Mouse (Mus musculus): ENCODE data around the gene Kmt2a. TPM values are rescaled to one million over a fixed set of nuclear protein-coding genes. Genes with fewer than 3 reads are reported as not detected.
A peak's percentile ranks its signal among the peaks of the same experiment; 100 is the strongest.

The Kmt2a gene
- polyA plus RNA-seq, 1 experiment, result 39.1 TPM

DNA sequence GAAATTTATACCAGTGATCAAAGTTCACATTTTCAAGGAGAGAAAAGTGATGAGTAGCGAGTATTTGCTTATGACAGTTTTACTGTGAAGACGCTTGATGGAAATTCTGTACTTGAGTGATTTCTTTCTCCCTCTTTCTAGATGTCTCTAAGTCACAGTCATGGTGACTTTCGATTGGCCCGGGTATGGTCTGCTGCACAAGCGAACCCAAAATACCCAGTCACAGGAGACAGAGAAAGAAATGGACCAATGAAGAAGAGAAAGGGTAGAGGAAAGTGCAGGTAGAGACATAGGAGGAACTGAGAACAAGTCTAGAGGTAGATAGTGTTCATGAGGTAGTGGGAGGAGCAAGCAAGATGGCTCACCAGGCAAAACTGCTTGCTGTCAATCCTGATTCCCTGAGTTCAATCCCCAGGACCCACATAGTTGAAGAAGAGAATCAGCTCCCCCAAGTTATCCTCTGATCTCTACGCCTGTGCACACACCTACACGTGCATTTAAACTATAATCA lies 7.1 kb upstream of the Kmt2a start:
- no peak overlapping the region for H3K27ac ChIP-seq (ENCODE audit: control insufficient read depth, insufficient read depth, low read depth, low read length, poor library complexity)
- no peaks in the 10 kb centered on the region for H3K4me1 ChIP-seq (ENCODE audit: control insufficient read depth, insufficient read depth, low read length)
- no peak for TF ChIP-seq POLR2A (IDR thresholded peaks at IDR 0.05; ENCODE audit: borderline replicate concordance, control insufficient read depth, low read depth, low read length)
- no peak for TF ChIP-seq CTCF (IDR thresholded peaks at IDR 0.05; ENCODE audit: control insufficient read depth, insufficient read depth, low read length)
- no peak overlapping the region for H3K4me3 ChIP-seq (replicated peaks; ENCODE audit: control insufficient read depth, low read depth, low read length)
- WGBS, result 78% methylated on average over 7 of the region's 7 CpGs

DNA sequence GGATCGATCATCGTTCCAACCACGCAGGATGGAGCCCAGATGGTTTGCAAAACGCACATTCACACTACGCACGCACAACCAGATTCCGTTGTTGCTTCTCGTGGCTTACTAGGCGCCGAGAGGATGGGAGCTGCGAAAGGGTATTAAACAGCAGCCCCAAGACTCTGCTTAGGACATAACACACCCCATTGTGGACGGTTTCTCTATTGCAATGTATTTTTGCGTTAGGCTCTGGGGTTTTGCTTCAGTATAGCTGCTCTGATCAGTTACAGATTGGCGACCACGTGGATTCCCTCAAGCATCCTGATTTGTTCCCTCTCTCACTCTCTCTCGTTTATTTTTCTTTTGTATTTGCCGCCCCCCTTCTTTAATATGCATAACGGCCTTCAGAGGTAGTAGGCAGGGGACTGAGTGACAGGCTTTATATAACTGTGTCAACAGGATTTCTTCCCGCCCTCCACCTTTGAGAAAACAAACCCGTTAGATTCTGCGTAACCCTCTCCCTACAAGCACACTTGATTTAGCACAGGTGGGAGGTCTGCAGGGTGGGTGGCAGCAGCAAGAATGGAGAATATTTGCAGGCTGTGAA lies 2.0 kb upstream of the Kmt2a start:
- peak overlapping the region; percentile 95 for H3K4me3 ChIP-seq (replicated peaks; ENCODE audit: control insufficient read depth, low read depth, low read length)
- no peak for TF ChIP-seq POLR2A (IDR thresholded peaks at IDR 0.05; ENCODE audit: borderline replicate concordance, control insufficient read depth, low read depth, low read length)
- no peak for TF ChIP-seq CTCF (IDR thresholded peaks at IDR 0.05; ENCODE audit: control insufficient read depth, insufficient read depth, low read length)
- 1% methylated on average over 21 of the region's 21 CpGs for WGBS
- no peak overlapping the region for H3K27ac ChIP-seq (ENCODE audit: control insufficient read depth, insufficient read depth, low read depth, low read length, poor library complexity)
- H3K4me1 ChIP-seq (ENCODE audit: control insufficient read depth, insufficient read depth, low read length), result peaks cover 3% of the 10 kb centered on the region; the same call in 1 of the 2 replicates

DNA sequence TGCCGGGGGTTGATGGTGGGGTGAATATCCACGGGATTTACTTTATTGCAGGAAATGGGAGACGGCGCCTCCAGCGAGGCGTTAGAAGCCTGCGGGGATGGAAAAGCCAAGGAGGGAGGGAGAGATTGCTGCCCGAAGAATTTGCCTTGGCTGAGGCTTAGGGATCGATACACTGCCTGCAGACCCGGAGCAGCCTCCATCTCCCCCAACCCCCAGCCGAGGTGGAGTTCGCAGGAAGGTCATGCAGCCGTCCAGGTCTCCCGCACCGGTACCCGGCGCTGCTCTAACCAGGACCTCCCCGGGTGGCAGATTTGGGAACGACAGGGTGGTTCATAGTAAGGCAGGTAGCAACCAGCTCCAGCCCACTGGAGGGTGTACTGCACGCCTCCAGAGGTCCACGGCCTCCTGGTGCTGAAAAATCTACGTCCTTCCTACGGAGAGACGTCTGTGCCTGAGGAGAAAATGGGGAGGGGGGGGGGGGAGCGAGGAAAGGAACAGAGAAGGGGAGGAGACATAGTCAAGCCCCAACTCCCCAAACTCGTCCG lies 1.4 kb upstream of the Kmt2a start:
- WGBS, result 0% methylated on average over 26 of the region's 27 CpGs
- H3K4me1 ChIP-seq (ENCODE audit: control insufficient read depth, insufficient read depth, low read length), result peaks cover 3% of the 10 kb centered on the region; the same call in 1 of the 2 replicates
- peak overlapping the region; percentile 95 for H3K4me3 ChIP-seq (replicated peaks; ENCODE audit: control insufficient read depth, low read depth, low read length)
- no peak for TF ChIP-seq POLR2A (IDR thresholded peaks at IDR 0.05; ENCODE audit: borderline replicate concordance, control insufficient read depth, low read depth, low read length)
- TF ChIP-seq CTCF (IDR thresholded peaks at IDR 0.05; ENCODE audit: control insufficient read depth, insufficient read depth, low read length), result no peak
- no peak overlapping the region for H3K27ac ChIP-seq (ENCODE audit: control insufficient read depth, insufficient read depth, low read depth, low read length, poor library complexity)

DNA sequence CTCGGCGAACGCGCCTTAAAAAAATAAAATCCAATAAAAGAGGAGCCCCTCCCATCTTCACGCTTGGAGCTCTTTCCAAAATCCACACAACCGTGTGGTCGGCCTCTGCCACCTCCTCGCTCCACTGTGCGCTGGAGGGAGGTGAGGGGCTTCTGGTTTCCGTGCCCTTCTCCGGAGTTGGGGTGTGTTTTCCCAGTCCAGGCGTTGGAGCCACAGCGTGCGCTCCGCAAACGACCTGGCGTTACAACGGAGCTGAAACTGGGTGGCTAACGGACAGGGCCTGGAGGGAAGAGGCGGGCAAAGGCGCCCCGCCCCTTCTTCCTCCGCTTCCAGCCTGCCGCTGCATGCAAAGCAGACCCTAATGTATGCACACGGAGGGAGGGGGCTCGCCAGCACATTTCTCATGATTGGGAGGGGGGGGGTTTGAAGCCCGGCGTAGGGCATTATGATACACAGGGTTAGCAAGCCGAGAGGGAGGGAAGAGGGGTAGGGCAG lies 892 bp upstream of the Kmt2a start:
- TF ChIP-seq CTCF (IDR thresholded peaks at IDR 0.05; ENCODE audit: control insufficient read depth, insufficient read depth, low read length) (no peak), POLR2A (IDR thresholded peaks at IDR 0.05; ENCODE audit: borderline replicate concordance, control insufficient read depth, low read depth, low read length) (peak; percentile 90)
- peaks cover 3% of the 10 kb centered on the region; the same call in 1 of the 2 replicates for H3K4me1 ChIP-seq (ENCODE audit: control insufficient read depth, insufficient read depth, low read length)
- whole genome bisulfite sequencing, result 0% methylated on average over 29 of the region's 29 CpGs
- H3K27ac ChIP-seq (ENCODE audit: control insufficient read depth, insufficient read depth, low read depth, low read length, poor library complexity), result peak overlapping the region; percentile 89
- H3K4me3 ChIP-seq (replicated peaks; ENCODE audit: control insufficient read depth, low read depth, low read length), result peak overlapping the region; percentile 95

DNA sequence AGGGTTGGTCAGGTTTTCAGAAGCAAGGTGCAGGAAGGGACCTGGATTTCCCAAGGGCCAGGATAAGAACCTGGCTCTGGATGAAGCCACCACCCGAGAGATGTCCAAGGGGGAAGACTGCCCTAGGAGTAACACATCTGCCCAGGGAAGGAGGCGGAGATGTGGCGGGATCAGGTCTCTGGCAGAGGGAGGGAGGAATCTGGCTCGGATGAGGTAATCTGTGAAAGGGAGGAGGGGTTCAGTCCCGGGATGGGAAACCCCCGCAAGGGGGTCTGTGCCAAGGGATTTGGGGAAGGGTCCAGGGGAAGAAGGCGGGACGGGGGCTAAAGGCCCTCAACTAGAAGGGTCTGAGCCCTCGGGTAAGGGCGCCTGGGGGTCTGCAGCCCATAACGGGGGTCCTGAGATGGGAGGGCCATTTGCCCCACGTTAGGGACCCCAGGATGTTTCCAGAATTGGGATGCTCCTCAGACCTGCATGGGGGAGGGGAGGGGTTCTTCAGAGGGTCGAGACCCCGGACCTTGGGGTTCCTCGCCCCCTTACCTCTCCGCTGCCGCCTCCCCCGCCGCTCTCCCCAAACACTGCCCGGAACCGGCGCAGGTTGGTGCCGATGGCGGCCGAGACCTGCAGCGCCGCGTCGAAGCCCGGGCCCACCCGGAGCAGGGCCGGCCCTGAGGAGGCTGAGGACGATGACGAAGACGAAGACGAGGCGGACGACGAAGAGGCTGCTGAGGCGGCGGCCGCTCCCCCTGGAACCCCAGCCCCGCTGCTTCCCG lies 601 bp downstream of the Kmt2a start:
- WGBS, result under 1% methylated on average over 44 of the region's 44 CpGs
- peaks cover 3% of the 10 kb centered on the region; the same call in 1 of the 2 replicates for H3K4me1 ChIP-seq (ENCODE audit: control insufficient read depth, insufficient read depth, low read length)
- H3K27ac ChIP-seq (ENCODE audit: control insufficient read depth, insufficient read depth, low read depth, low read length, poor library complexity), result peak overlapping the region; percentile 68
- no peak for TF ChIP-seq CTCF (IDR thresholded peaks at IDR 0.05; ENCODE audit: control insufficient read depth, insufficient read depth, low read length)
- no peak for TF ChIP-seq POLR2A (IDR thresholded peaks at IDR 0.05; ENCODE audit: borderline replicate concordance, control insufficient read depth, low read depth, low read length)
- peak overlapping the region; percentile 55 for H3K4me3 ChIP-seq (replicated peaks; ENCODE audit: control insufficient read depth, low read depth, low read length)

DNA sequence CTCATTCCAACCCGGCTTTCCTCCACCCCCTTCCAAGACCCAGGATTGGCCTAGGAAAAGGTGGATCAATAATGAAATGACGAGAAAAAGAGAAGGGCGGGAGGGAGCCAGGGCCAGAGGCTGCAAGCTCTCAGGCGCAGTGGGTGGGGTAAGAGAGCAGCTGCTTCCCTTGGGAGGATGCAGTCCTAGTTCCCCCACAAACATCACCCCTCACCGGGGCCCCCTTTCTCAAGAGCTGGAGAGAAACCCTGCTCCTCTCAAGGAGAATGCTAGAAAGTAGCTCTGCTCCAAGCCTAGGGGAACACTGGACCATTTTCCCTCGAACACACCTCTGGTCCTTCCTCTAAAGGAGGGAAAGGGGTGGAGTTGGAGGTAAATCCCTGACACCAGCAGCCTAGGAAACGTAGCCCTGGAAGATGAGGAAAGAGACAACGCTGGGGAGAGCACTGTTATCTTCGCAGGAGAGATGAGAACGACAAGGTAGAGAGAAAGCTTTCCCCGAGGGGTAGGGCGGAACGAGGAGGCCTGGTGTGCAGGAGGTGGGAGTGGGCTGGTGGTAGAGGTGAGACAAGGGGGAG lies 1.3 kb downstream of the Kmt2a start:
- under 1% methylated on average over 13 of the region's 13 CpGs for WGBS
- Histone ChIP-seq H3K4me3 (replicated peaks; ENCODE audit: control insufficient read depth, low read depth, low read length) (peak overlapping the region; percentile 55), H3K27ac (ENCODE audit: control insufficient read depth, insufficient read depth, low read depth, low read length, poor library complexity) (peak overlapping the region; percentile 5; the same call in 1 of the 2 replicates), H3K4me1 (ENCODE audit: control insufficient read depth, insufficient read depth, low read length) (peaks cover 3% of the 10 kb centered on the region; the same call in 1 of the 2 replicates)
- TF ChIP-seq CTCF (IDR thresholded peaks at IDR 0.05; ENCODE audit: control insufficient read depth, insufficient read depth, low read length), result no peak
- TF ChIP-seq POLR2A (IDR thresholded peaks at IDR 0.05; ENCODE audit: borderline replicate concordance, control insufficient read depth, low read depth, low read length), result no peak

DNA sequence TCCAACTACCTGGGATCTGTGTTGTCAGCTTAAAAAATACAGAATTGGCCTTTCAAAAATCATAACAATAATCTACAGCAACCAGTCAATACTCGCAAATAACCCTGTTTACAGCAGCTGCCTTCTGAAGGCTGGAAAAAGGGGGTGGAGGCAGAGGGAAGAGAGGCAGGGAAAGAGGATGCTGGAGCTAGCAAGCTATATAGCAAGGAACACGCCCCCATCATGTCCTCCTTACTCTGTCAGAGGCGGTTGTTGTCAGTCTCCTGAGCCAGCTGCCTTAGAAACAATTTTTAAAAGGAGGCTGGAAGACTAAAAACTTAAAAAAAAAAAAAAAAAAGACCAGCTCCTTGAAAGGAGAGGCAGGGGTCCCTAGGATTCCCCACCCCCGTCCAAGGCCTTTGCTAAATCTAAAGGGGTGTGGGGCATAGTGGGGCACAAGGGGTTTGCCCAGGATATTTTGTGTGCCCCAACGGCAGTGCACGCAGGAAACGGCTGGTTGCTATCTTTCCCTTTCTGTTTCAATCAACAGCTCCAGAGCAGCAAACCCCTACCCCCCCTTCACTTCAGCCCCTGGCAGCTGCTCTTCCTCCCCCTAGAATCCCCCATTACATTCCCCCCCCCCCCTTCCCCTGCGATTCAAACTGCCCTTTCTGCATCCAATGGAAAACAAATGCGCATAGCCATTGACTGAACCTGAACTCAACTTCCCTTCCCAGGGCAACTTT lies 2.2 kb downstream of the Kmt2a start:
- Histone ChIP-seq H3K27ac (ENCODE audit: control insufficient read depth, insufficient read depth, low read depth, low read length, poor library complexity) (peak overlapping the region; percentile 34; the same call in 1 of the 2 replicates), H3K4me3 (replicated peaks; ENCODE audit: control insufficient read depth, low read depth, low read length) (peak overlapping the region; percentile 55), H3K4me1 (ENCODE audit: control insufficient read depth, insufficient read depth, low read length) (peaks cover 3% of the 10 kb centered on the region; the same call in 1 of the 2 replicates)
- TF ChIP-seq POLR2A (IDR thresholded peaks at IDR 0.05; ENCODE audit: borderline replicate concordance, control insufficient read depth, low read depth, low read length), result no peak
- no peak for TF ChIP-seq CTCF (IDR thresholded peaks at IDR 0.05; ENCODE audit: control insufficient read depth, insufficient read depth, low read length)
- WGBS, result 3% methylated on average over 9 of the region's 9 CpGs

Measured in bone marrow, adult 2 months (tissue).